Mouse (Mus musculus): Measurements from ENCODE around the gene Ndufa11. TPM values are rescaled to one million over a fixed set of nuclear protein-coding genes. Genes with fewer than 3 reads are reported as not detected.

The Ndufa11 gene
- total RNA-seq, 2 experiments from 2014 or later: 794 to 859 TPM

DNA sequence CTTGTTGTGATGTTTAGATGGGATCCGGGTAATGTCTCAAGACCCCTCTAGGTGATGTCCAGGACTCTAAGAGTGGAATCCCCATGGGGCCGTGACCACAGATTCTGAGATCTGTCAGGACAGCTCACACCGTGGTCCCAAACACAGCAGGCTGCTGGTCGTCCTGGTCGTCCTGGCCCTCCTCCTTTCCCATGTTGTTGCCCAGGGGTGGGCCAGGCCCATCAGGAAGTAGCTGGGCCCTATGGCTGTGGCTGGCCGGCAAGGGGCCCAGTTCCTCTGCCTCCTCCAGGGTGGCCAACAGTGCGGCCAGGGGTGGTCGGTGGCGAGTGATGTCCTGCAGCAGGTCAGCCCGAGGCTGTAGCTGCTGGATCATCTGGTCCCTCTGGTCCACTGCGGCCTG lies 2.2 kb upstream of the Ndufa11 start:
- intact Hi-C loops (cut with DNase I): no loop called here
- DNase-seq: no peak

DNA sequence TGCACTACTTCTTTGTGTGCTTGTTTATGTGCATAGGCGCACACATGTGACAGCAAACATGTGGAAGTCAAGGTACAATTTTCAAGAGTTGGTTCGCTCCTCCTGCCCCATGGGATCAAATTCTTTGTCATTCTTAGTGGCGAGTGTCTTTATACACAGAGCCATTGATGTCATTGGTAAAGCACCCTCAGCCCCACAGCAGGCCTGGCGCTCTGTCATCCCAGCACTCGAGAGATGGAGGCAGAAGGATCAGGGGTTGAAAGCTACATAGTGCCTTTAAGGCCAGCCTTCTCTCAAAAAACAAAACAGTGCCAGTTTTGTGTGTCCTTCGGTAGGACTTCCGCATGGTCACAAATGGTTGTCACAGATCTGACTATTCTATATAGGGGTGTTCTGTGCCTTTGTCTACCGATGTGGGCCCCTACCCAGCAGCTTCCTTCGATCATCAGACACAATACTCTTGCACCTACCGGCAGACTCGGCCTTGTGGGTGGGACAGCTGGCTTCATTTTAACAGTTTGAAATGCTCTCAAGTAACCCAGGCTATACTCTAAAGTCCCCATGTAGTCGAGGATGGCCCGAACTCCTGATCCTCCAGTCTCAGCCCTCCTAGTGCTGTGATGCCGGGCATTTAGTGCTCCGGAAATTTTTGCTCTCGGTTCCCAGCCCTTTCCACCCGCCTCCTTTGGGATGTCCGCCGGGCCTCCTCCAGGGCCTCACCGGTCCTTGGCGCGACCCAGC lies 1.5 kb upstream of the Ndufa11 start:
- DNase-seq: peak in 1 of 2 experiments; percentile 26
- intact Hi-C loops (cut with DNase I): no loop called here

DNA sequence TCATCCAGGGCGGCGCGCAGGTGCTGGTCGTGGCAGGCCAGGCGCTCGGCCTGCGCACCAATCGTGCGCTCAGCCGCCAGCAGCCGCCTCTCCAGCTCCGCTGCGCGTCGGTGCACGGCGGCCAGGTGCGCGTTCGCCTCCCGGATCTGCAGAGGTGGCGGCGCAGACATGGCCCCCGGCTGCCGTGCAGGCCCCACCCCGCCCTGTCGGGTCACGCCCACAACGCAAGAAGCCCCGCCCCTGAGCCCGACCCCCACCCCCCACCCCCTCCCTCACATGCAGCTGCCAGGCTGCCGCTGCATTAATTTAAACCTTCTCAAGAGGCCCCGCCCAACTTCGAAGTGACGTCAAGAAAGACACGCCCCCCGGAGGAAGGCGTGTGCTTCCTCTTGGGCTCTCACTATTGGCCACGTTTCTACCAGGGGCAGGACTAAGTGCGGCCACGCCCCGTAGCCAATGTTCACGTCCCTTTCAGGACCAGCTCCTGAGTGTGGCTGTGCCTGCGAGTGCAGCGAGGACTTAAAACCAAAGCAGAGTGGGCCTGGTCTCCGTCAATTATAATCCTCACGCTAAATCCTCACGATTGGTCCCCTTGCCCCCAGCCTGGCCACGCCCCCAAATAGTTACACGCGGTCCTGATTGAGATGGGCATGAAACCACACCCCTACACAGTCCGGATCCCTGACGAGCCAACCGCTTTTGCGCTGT lies 758 bp upstream of the Ndufa11 start:
- DNase-seq: peak; percentile 98
- intact Hi-C loops (cut with DNase I): no loop called here

DNA sequence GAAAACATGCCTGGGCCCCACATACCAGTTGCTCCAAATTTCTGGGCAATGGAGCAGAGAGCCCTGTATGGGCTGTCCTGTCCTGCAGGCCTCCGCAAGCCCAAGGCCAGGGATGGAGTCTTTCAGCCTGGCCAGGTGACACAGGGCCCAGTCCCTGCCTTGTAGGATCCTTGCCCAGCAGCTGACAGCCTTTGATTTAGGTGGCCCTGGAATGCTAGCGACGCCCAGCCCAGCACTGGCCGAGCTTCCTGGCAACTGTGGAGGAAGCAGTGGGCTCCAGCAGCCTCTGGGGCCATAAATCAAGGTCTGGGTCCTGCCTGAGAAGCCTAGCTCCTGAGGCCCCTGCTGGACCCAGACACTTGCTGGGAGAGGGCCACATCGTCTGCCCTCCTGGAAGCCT lies 4.9 kb downstream of the Ndufa11 start:
- intact Hi-C loops (cut with DNase I): no loop called here
- no peak for DNase-seq

DNA sequence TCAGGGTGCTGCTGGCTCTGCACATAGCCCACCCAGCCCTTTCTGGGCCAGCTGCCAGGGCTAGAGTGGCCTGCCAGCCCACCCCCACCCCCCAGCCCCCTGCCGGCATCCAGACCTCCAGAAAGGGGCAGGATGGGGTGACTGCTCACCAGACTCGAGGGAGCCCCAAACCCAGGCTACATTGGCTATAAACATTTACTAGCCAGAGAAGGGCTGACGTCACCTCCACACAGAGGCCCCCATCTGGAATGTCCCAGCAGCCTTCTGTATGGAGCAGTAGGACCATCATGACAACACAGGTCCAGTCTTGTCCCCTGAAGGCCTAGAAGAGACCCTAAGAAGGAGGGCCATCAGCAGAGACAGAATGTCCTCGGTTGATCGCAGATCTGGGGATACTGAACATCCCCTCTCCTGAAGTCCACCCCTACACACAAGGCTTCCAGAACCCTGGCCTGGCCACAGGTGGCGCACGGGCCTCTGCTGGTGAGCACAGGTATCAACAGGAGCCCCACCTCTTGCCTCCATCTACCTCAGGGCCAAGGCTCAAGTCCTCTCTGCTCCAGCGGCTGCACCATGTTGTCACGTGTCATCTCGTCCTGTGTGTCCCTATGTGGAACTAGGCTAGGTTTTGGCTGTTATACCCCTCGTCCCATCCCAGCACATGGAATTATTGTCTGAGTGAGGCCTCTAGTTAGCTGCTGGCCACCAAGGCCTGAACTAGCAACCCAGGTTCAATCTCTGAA lies 6.0 kb downstream of the Ndufa11 start:
- no peak for DNase-seq
- intact Hi-C loops (cut with DNase I): no loop called here

DNA sequence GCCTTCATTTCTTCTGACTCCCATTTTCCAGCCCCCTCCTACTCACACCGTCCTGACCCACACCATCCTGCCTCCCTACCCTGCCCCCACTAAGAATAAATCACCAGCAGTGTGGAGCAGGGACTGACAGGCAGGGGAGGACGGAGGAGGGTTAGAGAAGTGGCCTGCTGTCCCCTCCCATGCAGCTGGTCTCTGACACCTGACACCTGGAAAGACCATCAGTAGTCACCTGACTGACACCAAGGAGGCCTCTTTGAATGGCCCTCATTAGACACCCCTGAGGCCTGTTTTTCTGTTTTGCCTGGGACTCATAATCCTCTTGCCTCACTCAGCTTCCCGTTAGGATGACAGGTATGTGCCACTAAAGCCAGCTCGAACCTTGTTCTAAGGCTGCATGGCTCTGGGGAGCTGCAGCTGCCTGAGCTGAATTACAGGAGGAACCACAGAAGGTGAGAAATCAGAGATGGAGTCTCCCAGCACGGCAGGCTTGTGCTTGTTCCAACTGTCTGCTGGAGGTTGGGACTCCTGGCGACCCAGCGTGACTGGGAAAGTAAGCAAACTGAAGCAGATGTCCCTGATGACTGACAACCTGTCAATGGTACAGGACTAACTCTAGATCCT lies 9.6 kb downstream of the Ndufa11 start:
- intact Hi-C loops (cut with DNase I): no loop called here
- DNase-seq: no peak

DNA sequence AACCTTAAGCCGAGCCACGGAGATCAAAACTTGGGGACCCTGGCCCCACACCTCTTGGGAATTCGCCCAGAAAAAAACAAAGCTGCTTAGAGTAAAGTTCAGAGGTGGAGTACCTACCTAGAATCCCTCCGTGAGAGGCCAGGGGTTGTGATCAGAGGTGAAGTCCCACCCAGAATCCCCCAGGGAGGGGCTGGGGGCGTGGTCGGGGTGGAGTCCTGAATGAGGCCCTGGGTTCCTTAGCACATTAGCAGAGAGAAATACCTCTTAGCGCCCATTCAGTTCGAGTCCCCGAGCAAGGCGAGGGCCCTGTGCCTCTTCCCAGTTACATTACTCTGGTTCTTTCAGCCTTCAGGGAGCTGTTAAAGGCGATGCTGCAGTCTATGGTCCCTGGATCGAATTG lies 10.1 kb downstream of the Ndufa11 start:
- DNase-seq: no peak
- intact Hi-C loops (cut with DNase I): no loop called here

DNA sequence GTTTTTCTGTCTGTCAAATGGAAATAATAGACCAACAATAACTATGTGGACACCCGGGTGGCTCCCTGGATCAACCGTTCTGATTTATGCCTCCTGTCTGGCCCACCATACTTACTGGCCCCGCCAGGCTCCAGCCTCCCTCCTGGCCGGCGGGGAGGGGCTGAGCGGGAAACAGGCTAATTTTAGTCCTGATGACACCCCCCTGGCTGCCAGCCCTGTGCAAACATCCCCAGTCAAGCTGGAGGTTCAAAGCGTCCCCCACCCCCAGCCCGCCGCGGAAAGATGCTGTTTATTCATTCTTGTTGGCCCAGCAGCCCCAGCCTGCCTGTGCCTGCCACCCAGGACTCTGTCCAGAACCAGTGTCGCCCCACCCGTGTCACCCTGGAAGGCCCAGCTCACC lies 10.6 kb downstream of the Ndufa11 start:
- DNase-seq: peak; percentile 60 to 64
- intact Hi-C loops (cut with DNase I): no loop called here

DNA sequence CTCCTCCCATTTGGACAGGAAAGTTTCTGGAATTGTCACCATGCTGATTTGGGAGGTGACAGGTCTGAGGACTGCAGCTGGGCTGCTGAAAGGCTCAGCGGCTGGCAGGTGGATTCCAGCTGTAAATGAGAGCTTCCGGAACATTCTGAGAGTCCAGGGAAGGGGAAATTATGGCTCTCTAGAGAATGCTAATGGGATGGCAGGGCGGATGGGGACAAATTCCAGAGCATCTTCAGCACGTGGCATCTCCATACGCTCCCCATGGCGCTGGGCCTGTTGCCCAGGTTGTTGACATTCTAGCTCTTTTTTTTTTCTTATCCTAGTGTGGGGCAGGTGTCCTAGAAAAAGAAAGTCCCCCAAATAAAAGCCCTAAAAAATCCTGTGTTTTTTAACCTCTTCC lies 11.6 kb downstream of the Ndufa11 start:
- DNase-seq: peak; percentile 20 to 45
- intact Hi-C loops (cut with DNase I): no loop called here

DNA sequence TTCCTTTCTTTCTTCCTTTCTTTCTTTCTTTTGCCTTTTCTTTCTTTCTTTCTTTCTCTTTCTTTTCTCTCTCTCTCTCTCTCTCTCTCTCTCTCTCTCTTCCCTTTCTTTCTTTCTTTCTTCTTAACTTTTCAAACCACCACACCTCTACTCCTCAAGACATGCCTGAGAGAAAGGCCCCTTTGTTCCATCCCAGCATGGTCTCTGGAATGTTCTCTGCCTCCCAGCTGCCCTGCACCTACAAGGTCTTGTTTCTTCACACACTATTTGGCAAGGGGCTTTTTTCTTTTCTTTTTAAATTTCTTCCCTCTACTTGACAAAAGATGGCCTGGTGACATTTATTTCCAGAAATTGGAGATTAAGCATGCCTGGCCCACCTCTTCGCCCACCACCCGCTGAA lies 12.1 kb downstream of the Ndufa11 start:
- intact Hi-C loops (cut with DNase I): no loop called here
- no peak for DNase-seq

DNA sequence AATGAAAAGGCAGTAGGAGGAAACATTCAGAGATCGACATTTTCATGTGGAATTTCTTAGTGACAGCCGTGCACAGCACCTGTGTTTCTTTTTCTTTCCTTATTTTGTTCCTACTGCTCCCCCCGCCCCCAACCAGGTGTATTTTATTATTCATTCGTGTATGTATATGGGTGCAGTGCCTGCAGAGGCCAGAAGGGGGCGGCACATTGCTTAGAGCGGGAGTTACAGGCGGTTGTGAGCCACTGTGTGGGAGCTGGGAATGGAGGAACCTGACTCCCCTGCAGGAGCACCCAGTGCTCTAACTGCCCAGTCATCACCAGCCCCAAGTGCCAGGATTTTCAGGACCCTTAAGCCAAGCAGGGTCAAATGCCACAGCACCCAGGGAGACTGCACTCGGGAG lies 19.0 kb downstream of the Ndufa11 start:
- intact Hi-C loops (cut with DNase I): no loop called here
- no peak for DNase-seq

DNA sequence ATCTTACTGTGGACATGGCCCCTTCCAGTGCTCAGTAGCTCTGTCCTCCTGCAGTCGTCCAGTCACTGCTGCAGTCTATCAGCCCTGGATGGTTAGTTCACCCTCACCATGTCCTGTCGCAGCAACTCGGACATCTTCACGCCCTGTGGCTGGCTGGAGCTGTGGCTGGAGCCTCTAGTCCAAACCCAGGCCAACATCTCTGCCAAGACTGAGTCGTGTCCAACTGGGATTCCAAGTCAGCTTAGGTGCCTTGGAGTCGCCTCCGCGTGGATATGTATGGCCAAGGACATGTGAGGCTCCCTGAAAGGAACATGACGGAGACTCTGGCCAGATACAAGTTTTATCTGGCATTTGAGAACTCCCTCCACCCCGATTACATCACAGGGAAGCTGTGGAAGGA lies 20.7 kb downstream of the Ndufa11 start:
- no peak for DNase-seq
- intact Hi-C loops (cut with DNase I): no loop called here

DNA sequence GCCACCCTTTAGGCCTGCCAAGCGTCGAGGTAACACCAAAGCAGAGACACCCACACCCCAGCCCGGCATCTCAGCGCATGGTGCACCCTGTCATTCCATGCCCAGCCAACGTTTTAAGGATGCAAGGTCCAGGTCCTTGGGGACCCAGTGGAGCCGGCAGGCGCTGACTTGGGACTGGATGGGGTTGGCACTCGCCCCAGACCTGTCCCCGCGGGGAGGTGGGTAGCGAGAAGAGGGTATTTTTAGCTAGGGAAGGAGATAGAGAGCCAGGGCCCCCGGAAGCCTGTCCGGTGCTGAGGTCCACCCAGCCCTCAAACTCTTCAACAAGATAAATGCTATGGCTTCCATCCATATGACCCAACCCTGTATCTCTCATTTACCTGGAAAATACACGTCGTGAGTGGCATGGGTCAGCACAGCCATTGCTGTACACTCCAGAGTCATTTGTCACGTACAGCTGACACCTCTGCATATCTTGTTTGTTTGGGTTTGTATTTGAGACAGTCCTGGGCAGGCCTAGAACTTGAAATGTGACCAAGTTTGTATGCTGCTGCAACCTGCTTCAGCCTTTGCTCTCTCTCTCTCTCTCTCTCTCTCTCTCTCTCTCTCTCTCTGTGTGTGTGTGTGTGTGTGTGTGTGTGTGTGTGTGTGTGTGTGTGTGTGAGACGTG lies 22.7 kb downstream of the Ndufa11 start:
- intact Hi-C loops (cut with DNase I): no loop called here
- DNase-seq: peak; percentile 77 to 82

DNA sequence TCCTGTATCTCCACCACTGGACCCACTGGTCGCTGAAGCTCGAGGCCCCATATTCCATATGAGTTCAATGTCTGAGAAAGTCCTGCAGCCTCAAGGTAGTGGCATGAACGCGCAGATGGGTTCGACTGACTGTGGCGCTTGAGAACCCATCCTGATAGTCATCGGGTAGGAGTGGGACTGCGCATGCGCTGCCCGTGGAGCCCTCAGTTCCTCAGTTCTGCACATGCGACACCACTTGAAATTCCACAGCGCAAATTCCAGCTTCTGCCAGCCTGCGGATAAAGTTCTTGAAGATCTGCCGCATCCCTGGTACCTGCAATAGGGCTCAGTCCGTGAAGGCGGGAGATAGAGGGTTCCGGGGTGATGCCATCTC lies 23.2 kb downstream of the Ndufa11 start:
- no peak for DNase-seq
- intact Hi-C loops (cut with DNase I): no loop called here

DNA sequence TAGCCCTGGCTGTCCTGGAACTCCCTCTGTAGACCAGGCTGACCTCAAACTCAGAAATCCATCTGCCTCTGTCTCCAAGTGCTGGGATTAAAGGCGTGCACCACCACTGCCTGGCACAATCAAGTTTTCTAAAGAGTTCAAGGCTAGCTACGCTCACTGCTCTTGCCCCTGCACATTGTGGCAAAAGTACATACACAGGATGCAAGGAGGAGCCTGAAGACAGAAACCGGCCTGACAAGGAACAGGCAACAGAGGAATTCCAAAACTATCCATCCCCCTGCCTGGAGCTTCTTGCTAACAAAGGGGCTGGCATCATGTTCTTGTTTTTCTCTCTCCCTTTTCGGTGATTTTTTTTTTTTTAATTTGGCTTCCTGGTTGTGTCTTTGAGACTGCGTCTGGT lies 26.6 kb downstream of the Ndufa11 start:
- no peak for DNase-seq
- intact Hi-C loops (cut with DNase I): no loop called here

DNA sequence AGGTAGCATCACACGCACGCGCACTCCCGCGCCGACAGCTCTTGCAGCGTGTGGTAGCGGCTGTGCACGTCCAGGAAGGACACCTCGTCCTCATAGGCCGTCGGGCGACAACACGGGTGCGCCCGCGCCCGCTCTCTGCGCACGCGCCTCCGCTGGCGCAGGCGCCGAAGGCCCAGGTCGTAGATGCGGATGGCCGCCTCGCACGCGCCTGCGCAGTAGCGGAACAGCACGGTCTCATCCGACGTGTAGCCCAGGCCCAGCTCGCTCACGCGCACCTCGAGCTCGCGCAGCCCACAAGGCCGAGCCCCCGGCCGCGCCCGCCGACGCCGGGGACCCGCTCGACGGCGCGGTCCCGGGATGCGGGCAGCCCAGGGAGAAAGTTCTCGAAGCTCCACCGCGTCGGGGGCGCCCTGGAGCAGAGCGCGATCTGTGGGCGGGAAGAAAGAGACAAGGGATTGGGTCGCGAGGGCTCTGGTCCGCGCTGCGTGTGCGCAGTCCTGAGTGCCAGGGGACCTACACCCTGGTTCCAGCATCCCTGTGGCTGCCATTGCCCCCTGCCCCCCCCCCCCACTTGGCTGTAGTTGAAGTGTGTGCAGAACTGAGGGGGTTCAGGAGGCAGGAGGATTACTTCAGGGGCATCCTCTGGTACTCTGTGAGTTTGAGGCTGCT lies 34.0 kb downstream of the Ndufa11 start:
- peak; percentile 35 to 53 for DNase-seq
- intact Hi-C loops (cut with DNase I): no loop called here

DNA sequence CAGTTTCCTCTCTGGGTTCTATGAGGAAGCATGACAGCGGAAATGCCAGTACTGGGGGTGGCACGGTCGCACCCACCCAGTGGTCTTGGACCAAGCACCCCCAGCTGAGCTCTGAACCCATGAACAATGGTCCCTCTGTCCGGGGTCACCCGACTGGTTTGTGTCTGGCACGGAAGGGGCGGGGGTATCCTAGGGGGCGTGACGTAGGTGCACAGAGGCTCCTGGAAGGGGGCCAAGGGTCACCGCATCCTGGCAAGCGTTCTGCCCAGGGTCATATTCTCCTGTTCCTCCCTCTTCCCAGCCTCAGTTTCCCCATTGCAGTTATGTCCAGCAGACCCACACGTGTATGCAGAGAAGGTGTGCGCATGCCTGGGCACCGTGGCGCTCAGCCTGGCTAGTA lies 35.9 kb downstream of the Ndufa11 start:
- intact Hi-C loops (cut with DNase I): no loop called here
- no peak for DNase-seq

DNA sequence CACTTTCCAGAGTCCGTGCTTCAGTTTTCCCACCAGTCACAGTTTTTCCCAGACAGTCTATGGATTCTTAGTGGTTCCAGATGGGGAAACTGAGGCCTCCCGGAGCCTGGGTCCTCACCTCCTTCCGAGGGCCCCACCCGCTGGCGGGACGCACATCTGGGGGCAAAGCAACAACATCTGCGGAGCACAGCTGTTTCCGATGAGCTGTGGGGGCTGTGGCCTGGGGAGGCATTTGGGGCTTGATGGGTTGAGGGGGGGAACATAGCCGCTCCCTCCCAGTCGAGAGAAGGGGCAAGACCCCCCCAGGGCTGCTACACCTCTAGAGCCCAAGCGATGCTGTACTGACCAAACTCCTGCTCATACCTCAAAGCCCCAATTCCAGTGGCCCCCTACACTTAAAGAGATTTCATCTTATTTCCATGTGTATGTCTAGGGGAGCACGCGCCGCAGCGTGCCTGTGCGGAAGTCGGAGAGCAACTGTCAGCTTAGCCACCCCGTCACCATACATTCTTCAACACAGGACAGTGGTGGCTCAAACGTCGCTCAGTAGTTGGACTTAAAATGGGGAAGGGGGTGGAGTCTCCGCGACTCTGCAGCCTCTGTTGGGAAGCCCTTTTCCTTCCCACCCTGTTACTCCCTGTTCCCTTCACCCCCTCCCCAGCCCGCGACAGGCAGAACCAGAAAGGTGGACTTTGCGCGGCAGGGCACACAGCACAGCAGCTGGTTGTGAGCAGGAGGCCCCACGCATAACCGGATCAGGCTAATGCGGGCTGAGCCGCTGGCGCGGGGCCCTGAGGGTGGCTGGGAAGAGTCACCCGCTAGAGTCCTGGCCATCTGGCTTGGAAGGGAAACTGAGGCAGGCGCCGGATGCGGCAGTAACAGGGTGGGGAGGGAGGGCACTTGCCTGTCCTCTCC lies 37.0 kb downstream of the Ndufa11 start:
- DNase-seq: no peak
- intact Hi-C loops (cut with DNase I): loop anchor here (5.0 kb wide), 1 partner anchor 72 kb away; no protein-coding TSS in a partner anchor
